Mouse (Mus musculus) R1 (cell line): ENCODE measurements around the gene Tyk2.

Source experiments
- DNase-seq: peaks from one replicate; pipeline ENCODE4 v3.0.0-alpha.2; 2018; ENCODE audit warnings: low read depth, low spot score

Gene Tyk2

GRCm38 (mm10) chr9:21067006-21067684 is 63.9 kb downstream of the Tyk2 start, which contains the start of gene Zglp1:
TSS of gene Zglp1 (minus strand) at chr9:21067093.
- DNase-seq = peak; percentile 49

- DNase-seq = no peak
These were observed 68.1 kb downstream of the Tyk2 start for GRCm38 (mm10) chr9:21062928-21063327.
